In the genomic region with DNA sequence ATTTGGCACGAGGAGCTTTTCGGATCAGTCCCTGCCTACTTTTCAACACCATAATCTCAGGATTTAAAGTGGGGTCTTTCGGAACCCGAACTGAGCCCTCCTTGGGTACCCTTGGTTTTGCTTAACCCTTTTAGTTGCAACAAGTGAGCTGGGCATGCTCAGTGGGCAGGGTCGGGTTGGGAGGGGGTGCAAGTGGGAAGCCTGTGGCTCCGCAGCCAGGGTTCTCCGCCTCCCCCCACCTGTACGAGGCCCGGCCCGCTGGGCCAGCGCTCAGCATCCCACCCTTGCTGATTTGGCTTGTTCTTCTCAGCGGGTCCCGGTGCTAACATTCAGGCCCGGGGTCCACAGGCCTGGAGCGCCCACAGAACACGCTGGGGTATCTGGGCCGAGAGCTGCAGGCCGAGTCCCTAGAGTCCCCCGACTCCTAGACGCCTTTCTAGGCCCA, we compare ENCODE assay signal across 8 mouse cellular contexts. TPM values are rescaled to one million over a fixed set of nuclear protein-coding genes. Genes with fewer than 3 reads are reported as not detected.
DNase-seq lines count a peak whose midpoint lies in the region; ATAC-seq and TF ChIP-seq lines count a peak whose summit lies in the region.

Gpd2 (plus strand) TSS at position 161 of the 445 bp plus-strand sequence.

- no peaks in the 10 kb centered on the region for H3K27me3 ChIP-seq in intestine, postnatal 0 days (replicated peaks; ENCODE audit: control insufficient read depth, insufficient read depth, low read length)
- no peaks in the 10 kb centered on the region for H3K27me3 ChIP-seq in megakaryocyte, embryonic 14.5 days (replicated peaks)

- H3K4me3 ChIP-seq in intestine, postnatal 0 days (ENCODE audit: low read depth, low read length), result peak within 1 kb of the TSS; percentile 74
- H3K4me3 ChIP-seq in megakaryocyte, embryonic 14.5 days (replicated peaks), result peak within 1 kb of the TSS; percentile 93

- peak within 1 kb of the TSS; percentile 90 for H3K9ac ChIP-seq in intestine, postnatal 0 days (ENCODE audit: low read depth, low read length)

- 11% methylated on average over 20 of the region's 20 CpGs for WGBS in intestine, postnatal 0 days

- peak within 1 kb of the TSS; percentile 95 for H3K4me2 ChIP-seq in intestine, postnatal 0 days (replicated peaks; ENCODE audit: low read depth)

- intact Hi-C loops in gastrocnemius, postnatal 36 days (cut with DNase I), result loop anchor here (10.0 kb wide), 1 partner anchor 113 kb away; the partner anchor contains the start of gene Nr4a2

- 0 out of 2 replicates have a peak, but pooled peaks cover 7% of the 10 kb centered on the region for H3K4me1 ChIP-seq in intestine, postnatal 0 days (replicated peaks; ENCODE audit: control insufficient read depth, insufficient read depth, low read length)
- peaks cover 66% of the 10 kb centered on the region for H3K4me1 ChIP-seq in megakaryocyte, embryonic 14.5 days

- no peaks in the 10 kb centered on the region for H3K9me3 ChIP-seq in intestine, postnatal 0 days (ENCODE audit: control insufficient read depth)
- H3K9me3 ChIP-seq in megakaryocyte, embryonic 14.5 days, result no peaks in the 10 kb centered on the region

- no peak for TF ChIP-seq CTCF in intestine, postnatal 0 days (IDR thresholded peaks at IDR 0.05; ENCODE audit: low read depth)

- H3K36me3 ChIP-seq in intestine, postnatal 0 days (ENCODE audit: control insufficient read depth, insufficient read depth), result no peaks in the 10 kb centered on the region
- H3K36me3 ChIP-seq in megakaryocyte, embryonic 14.5 days (replicated peaks; ENCODE audit: low read length), result peaks cover 11% of the 10 kb centered on the region

- no peak for ATAC-seq in intestine, postnatal 0 days

- peak; percentile 50 for DNase-seq in right cerebral cortex, postnatal 4 days
- DNase-seq in right cerebral cortex, postnatal 25 days, result no peak
- DNase-seq in c-Kit-negative CD71-positive TER-119-positive erythroid progenitor cells, embryonic 14.5 days (ENCODE audit: low read depth, low spot score), result peak; percentile 1
- no peak for DNase-seq in gastrocnemius, postnatal 36 days
- no peak for DNase-seq in spleen, adult 12 weeks (ENCODE audit: low spot score)
- DNase-seq in thymus, postnatal 25 days, result no peak

- peak within 1 kb of the TSS; percentile 95 for H3K27ac ChIP-seq in intestine, postnatal 0 days (ENCODE audit: low read depth, low read length)

RNA-seq across cellular contexts. Expression of gene Gpd2, which starts in this region (rescaled TPM):
- total RNA-seq in gastrocnemius, postnatal 36 days (2021), result 100 to 1,000 TPM; 206 to 234 TPM
- 26.0 and 26.2 TPM in 2 replicates for polyA plus RNA-seq in intestine, postnatal 0 days (2015; fragmentation: Nextera tagmentation; extraction: Ambion mirVana)
- 0.77 and 3.5 TPM in 2 replicates for polyA plus RNA-seq in megakaryocyte, embryonic 14.5 days (2012; ENCODE audit: insufficient read depth, low replicate concordance)

Comparison
In these comparisons a context has a peak if more than half of its experiments do, and no peak if none do; other contexts are left out.
1. DNase-seq: peak in right cerebral cortex, postnatal 4 days (single experiment) and c-Kit-negative CD71-positive TER-119-positive erythroid progenitor cells, embryonic 14.5 days (single experiment); none in right cerebral cortex, postnatal 25 days (single experiment), gastrocnemius, postnatal 36 days (0 of 2), spleen, adult 12 weeks (single experiment) and thymus, postnatal 25 days (single experiment).